Mouse (Mus musculus): ENCODE results near the gene Snapc2.

Gene Snapc2

GRCm38 (mm10) chr8:4265160-4265914 lies 12.5 kb downstream of the Snapc2 start:
- no peak for DNase-seq (ENCODE audit: inconsistent age in 2 of 2, low spot score in 1 of 2)

- peak; percentile 29 to 61 for DNase-seq (ENCODE audit: inconsistent age in 2 of 2, low spot score in 1 of 2)
Measured at GRCm38 (mm10) chr8:4267627-4268026, 14.7 kb downstream of the Snapc2 start.

GRCm38 (mm10) chr8:4269609-4270008 lies 16.7 kb downstream of the Snapc2 start:
- DNase-seq (ENCODE audit: inconsistent age in 2 of 2, low spot score in 1 of 2): no peak

- DNase-seq (ENCODE audit: inconsistent age in 2 of 2, low spot score in 1 of 2): peak; percentile 96 to 97
Measured at GRCm38 (mm10) chr8:4275275-4276110, 22.6 kb downstream of the Snapc2 start, which contains the start of gene Timm44. Timm44 (minus strand) TSS chr8:4275913.

GRCm38 (mm10) chr8:4276111-4276465 lies 23.2 kb downstream of the Snapc2 start:
- DNase-seq (ENCODE audit: inconsistent age in 2 of 2, low spot score in 1 of 2): no peak

- DNase-seq (ENCODE audit: inconsistent age in 2 of 2, low spot score in 1 of 2): no peak
Measured at GRCm38 (mm10) chr8:4292738-4293137, 39.9 kb downstream of the Snapc2 start.

GRCm38 (mm10) chr8:4297822-4298221 lies 44.9 kb downstream of the Snapc2 start:
- DNase-seq (ENCODE audit: inconsistent age in 2 of 2, low spot score in 1 of 2): no peak

- no peak for DNase-seq (ENCODE audit: inconsistent age in 2 of 2, low spot score in 1 of 2)
Measured at GRCm38 (mm10) chr8:4304124-4304547, 51.3 kb downstream of the Snapc2 start.

Measured in adrenal gland, adult (tissue).